23 mouse cellular contexts compared by ENCODE assay signal in genomic region chr5:141415644-141416243, GRCm38 (mm10).
DNase-seq lines count a peak whose midpoint lies in the region; ATAC-seq and TF ChIP-seq lines count a peak whose summit lies in the region.
"Had no signal": no experiment of that assay in that cellular context is flagged by ENCODE, and none has a peak within 500 bp of the region (broad histone marks: within the 10 kb centered on the region; RNA-seq: fewer than 3 reads in every experiment).

No protein-coding gene starts in this region.

- H3K27me3 ChIP-seq in heart, embryonic 13.5 days (replicated peaks), result no peaks in the 10 kb centered on the region
- H3K27me3 ChIP-seq in lung, embryonic 14.5 days (ENCODE audit: insufficient read depth, low read length), result no peaks in the 10 kb centered on the region
- no peaks in the 10 kb centered on the region for H3K27me3 ChIP-seq in intestine, embryonic 16.5 days (replicated peaks; ENCODE audit: control insufficient read depth, insufficient read depth, low read length)
- no peaks in the 10 kb centered on the region for H3K27me3 ChIP-seq in stomach, embryonic 15.5 days (replicated peaks)
- H3K27me3 ChIP-seq: embryonic facial prominence, embryonic 15.5 days had no signal

- H3K27ac ChIP-seq in heart, embryonic 13.5 days (replicated peaks), result peak overlapping the region; percentile 80; the same call in 1 of the 2 replicates
- no peak overlapping the region for H3K27ac ChIP-seq in lung, embryonic 14.5 days (ENCODE audit: low read depth)
- H3K27ac ChIP-seq in intestine, embryonic 16.5 days (ENCODE audit: low read length), result peak overlapping the region; percentile 77
- H3K27ac ChIP-seq in stomach, embryonic 15.5 days, result peak overlapping the region; percentile 84
- H3K27ac ChIP-seq: embryonic facial prominence, embryonic 15.5 days; forebrain, embryonic 10.5 days; gastrocnemius, adult 2 months; hindbrain, embryonic 10.5 days; hindbrain, embryonic 14.5 days had no signal

- H3K4me1 ChIP-seq in heart, embryonic 13.5 days, result peaks cover 51% of the 10 kb centered on the region
- H3K4me1 ChIP-seq in lung, embryonic 14.5 days (ENCODE audit: insufficient read depth), result peaks cover 10% of the 10 kb centered on the region
- peaks cover 26% of the 10 kb centered on the region for H3K4me1 ChIP-seq in intestine, embryonic 16.5 days (ENCODE audit: control insufficient read depth, insufficient read depth, low read length)
- H3K4me1 ChIP-seq in stomach, embryonic 15.5 days, result peaks cover 20% of the 10 kb centered on the region
- H3K4me1 ChIP-seq: embryonic facial prominence, embryonic 15.5 days; forebrain, embryonic 10.5 days had no signal

- no peak for TF ChIP-seq CTCF in lung, embryonic 14.5 days (IDR thresholded peaks at IDR 0.05; ENCODE audit: low read depth)

- H3K9ac ChIP-seq in heart, embryonic 13.5 days, result no peak overlapping the region
- no peak overlapping the region for H3K9ac ChIP-seq in lung, embryonic 14.5 days
- H3K9ac ChIP-seq in intestine, embryonic 16.5 days (ENCODE audit: low read depth, low read length), result no peak overlapping the region
- no peak overlapping the region for H3K9ac ChIP-seq in stomach, embryonic 15.5 days
- H3K9ac ChIP-seq: embryonic facial prominence, embryonic 15.5 days; hindbrain, embryonic 14.5 days had no signal

- H3K9me3 ChIP-seq in heart, embryonic 13.5 days, result no peaks in the 10 kb centered on the region
- no peaks in the 10 kb centered on the region for H3K9me3 ChIP-seq in lung, embryonic 14.5 days (ENCODE audit: low read depth, low read length)
- H3K9me3 ChIP-seq in intestine, embryonic 16.5 days (ENCODE audit: control insufficient read depth, low read length), result no peaks in the 10 kb centered on the region
- H3K9me3 ChIP-seq in stomach, embryonic 15.5 days, result no peaks in the 10 kb centered on the region
- H3K9me3 ChIP-seq: embryonic facial prominence, embryonic 15.5 days; forebrain, embryonic 10.5 days; hindbrain, embryonic 10.5 days had no signal

- no peak overlapping the region for H3K4me3 ChIP-seq in heart, embryonic 13.5 days
- H3K4me3 ChIP-seq in lung, embryonic 14.5 days (ENCODE audit: low read depth, low read length), result no peak overlapping the region
- H3K4me3 ChIP-seq in intestine, embryonic 16.5 days (ENCODE audit: low read length), result no peak overlapping the region
- no peak overlapping the region for H3K4me3 ChIP-seq in stomach, embryonic 15.5 days (replicated peaks)
- H3K4me3 ChIP-seq: embryonic facial prominence, embryonic 15.5 days; erythroblast, embryonic 14.5 days; forebrain, embryonic 10.5 days; gastrocnemius, adult 2 months; hindbrain, embryonic 10.5 days had no signal

- DNase-seq in heart, postnatal 14 days, result no peak
- DNase-seq in lung, embryonic 14.5 days, result peak; percentile 49
- no peak for DNase-seq in lung, postnatal 36 days
- no peak for DNase-seq in retina, embryonic 14.5 days (ENCODE audit: low spot score)
- DNase-seq in left cerebral cortex, adult 8-10 months (ENCODE audit: low spot score in 2 of 2), result no peak
- DNase-seq: adrenal gland, adult 8-10 months; adrenal gland, postnatal 36 days; cerebellum, adult 11 months; cerebellum, adult 8-10 months; cerebellum, postnatal 36 days; gastrocnemius, adult 2 months; gastrocnemius, postnatal 25 days; heart, postnatal 10 days had no signal

- intact Hi-C loops in heart, postnatal 14 days (cut with DNase I), result no loop called here

- no peak for ATAC-seq in heart, embryonic 13.5 days (ENCODE audit: extremely low read depth, insufficient number of reproducible peaks, low FRiP score, low TSS enrichment)
- peak; percentile 21; the same call in 1 of the 2 replicates for ATAC-seq in lung, embryonic 14.5 days (ENCODE audit: insufficient read depth)
- peak; percentile 80 for ATAC-seq in intestine, embryonic 16.5 days
- ATAC-seq in stomach, embryonic 15.5 days (ENCODE audit: insufficient read depth, low FRiP score, low read depth), result peak; percentile 83
- ATAC-seq: forebrain, embryonic 14.5 days had no signal

- H3K4me2 ChIP-seq in heart, embryonic 13.5 days, result no peak overlapping the region
- no peak overlapping the region for H3K4me2 ChIP-seq in lung, embryonic 14.5 days
- no peak overlapping the region for H3K4me2 ChIP-seq in intestine, embryonic 16.5 days (ENCODE audit: low read depth, low read length)
- no peak overlapping the region for H3K4me2 ChIP-seq in stomach, embryonic 15.5 days
- H3K4me2 ChIP-seq: embryonic facial prominence, embryonic 15.5 days; hindbrain, embryonic 14.5 days had no signal

- no peaks in the 10 kb centered on the region for H3K36me3 ChIP-seq in heart, embryonic 13.5 days
- no peaks in the 10 kb centered on the region for H3K36me3 ChIP-seq in lung, embryonic 14.5 days (ENCODE audit: insufficient read depth)
- H3K36me3 ChIP-seq in intestine, embryonic 16.5 days (ENCODE audit: control insufficient read depth, insufficient read depth, low read length), result no peaks in the 10 kb centered on the region
- no peaks in the 10 kb centered on the region for H3K36me3 ChIP-seq in stomach, embryonic 15.5 days
- H3K36me3 ChIP-seq: embryonic facial prominence, embryonic 15.5 days; forebrain, embryonic 10.5 days; G1E; hindbrain, embryonic 10.5 days had no signal

- 62% methylated on average over 10 of the region's 10 CpGs for WGBS in heart, embryonic 13.5 days
- WGBS in lung, embryonic 14.5 days, result 26% methylated on average over 10 of the region's 10 CpGs
- WGBS in intestine, embryonic 16.5 days, result 37% methylated on average over 10 of the region's 10 CpGs
- 27% methylated on average over 10 of the region's 10 CpGs for WGBS in stomach, embryonic 15.5 days
